9 mouse cellular contexts compared by ENCODE assay signal in genomic region chr11:3921281-3921850, GRCm38 (mm10). TPM values are rescaled to one million over a fixed set of nuclear protein-coding genes. Genes with fewer than 3 reads are reported as not detected.
DNase-seq lines count a peak whose midpoint lies in the region; ATAC-seq and TF ChIP-seq lines count a peak whose summit lies in the region.
"Had no signal": no experiment of that assay in that cellular context is flagged by ENCODE, and none has a peak within 500 bp of the region (broad histone marks: within the 10 kb centered on the region; RNA-seq: fewer than 3 reads in every experiment).

No protein-coding gene starts in this region.

- H3K4me3 ChIP-seq in midbrain, embryonic 14.5 days (replicated peaks; ENCODE audit: low read depth, low read length): no peak overlapping the region
- no peak overlapping the region for H3K4me3 ChIP-seq in midbrain, embryonic 16.5 days (ENCODE audit: low read depth, low read length)
- no peak overlapping the region for H3K4me3 ChIP-seq in cortical plate, adult 2 months (ENCODE audit: insufficient read depth, low read length)
- no peak overlapping the region for H3K4me3 ChIP-seq in liver, adult 2 months (ENCODE audit: insufficient read depth, low read depth, low read length)

- no peaks in the 10 kb centered on the region for H3K9me3 ChIP-seq in midbrain, embryonic 14.5 days (ENCODE audit: control insufficient read depth, low read length)
- no peaks in the 10 kb centered on the region for H3K9me3 ChIP-seq in midbrain, embryonic 16.5 days (replicated peaks; ENCODE audit: control insufficient read depth, low read length, poor library complexity, severe bottlenecking)

- no peak overlapping the region for H3K9ac ChIP-seq in midbrain, embryonic 14.5 days (replicated peaks; ENCODE audit: low read length)
- H3K9ac ChIP-seq in midbrain, embryonic 16.5 days (ENCODE audit: low read depth, low read length): no peak overlapping the region
- H3K9ac ChIP-seq in liver, adult 2 months (ENCODE audit: low read depth, low read length): no peak overlapping the region

- ATAC-seq in midbrain, embryonic 14.5 days (ENCODE audit: low FRiP score, low TSS enrichment): no peak
- ATAC-seq in midbrain, embryonic 16.5 days: no peak

- intact Hi-C loops in heart, postnatal 10 days (cut with DNase I): no loop called here

- WGBS in midbrain, embryonic 14.5 days: 26% methylated on average over 8 of the region's 8 CpGs
- 21% methylated on average over 8 of the region's 8 CpGs for WGBS in midbrain, embryonic 16.5 days
- 76% methylated on average over 8 of the region's 8 CpGs for WGBS in liver, adult 2 months

- no peak for TF ChIP-seq POLR2A in cortical plate, adult 2 months (IDR thresholded peaks at IDR 0.05; ENCODE audit: extremely low read depth, insufficient read depth, low read length)
- TF ChIP-seq POLR2A in liver, adult 2 months (IDR thresholded peaks at IDR 0.05; ENCODE audit: extremely low read depth, insufficient read depth, low read length): no peak

- H3K36me3 ChIP-seq in midbrain, embryonic 14.5 days (ENCODE audit: control insufficient read depth, insufficient read depth, low read length): peaks cover 5% of the 10 kb centered on the region; the same call in 1 of the 2 replicates
- no peaks in the 10 kb centered on the region for H3K36me3 ChIP-seq in midbrain, embryonic 16.5 days (ENCODE audit: control insufficient read depth, insufficient read depth, low read length)
- H3K36me3 ChIP-seq in liver, adult 2 months (ENCODE audit: control insufficient read depth, insufficient read depth, low read length): peaks cover 18% of the 10 kb centered on the region

- no peaks in the 10 kb centered on the region for H3K27me3 ChIP-seq in midbrain, embryonic 14.5 days (ENCODE audit: control insufficient read depth, insufficient read depth, low read length)
- no peaks in the 10 kb centered on the region for H3K27me3 ChIP-seq in midbrain, embryonic 16.5 days (ENCODE audit: control insufficient read depth, insufficient read depth, low read depth, low read length)
- H3K27me3 ChIP-seq in liver, adult 2 months (ENCODE audit: control insufficient read depth, insufficient read depth, low read length): no peaks in the 10 kb centered on the region

- H3K27ac ChIP-seq in midbrain, embryonic 14.5 days (replicated peaks; ENCODE audit: low read depth, low read length): no peak overlapping the region
- no peak overlapping the region for H3K27ac ChIP-seq in midbrain, embryonic 16.5 days (ENCODE audit: low read length)
- H3K27ac ChIP-seq in cortical plate, adult 2 months (ENCODE audit: insufficient read depth, low read length): no peak overlapping the region
- H3K27ac ChIP-seq in liver, adult 2 months (replicated peaks; ENCODE audit: insufficient read depth, low read depth, low read length): no peak overlapping the region

- TF ChIP-seq CTCF in cortical plate, adult 2 months (IDR thresholded peaks at IDR 0.05; ENCODE audit: extremely low read depth, insufficient read depth, low read length): peak; percentile 92
- peak; percentile 81 for TF ChIP-seq CTCF in liver, adult 2 months (IDR thresholded peaks at IDR 0.05; ENCODE audit: low read depth, low read length)

- no peak overlapping the region for H3K4me2 ChIP-seq in midbrain, embryonic 14.5 days (ENCODE audit: low read length)
- no peak overlapping the region for H3K4me2 ChIP-seq in midbrain, embryonic 16.5 days (ENCODE audit: low read length)

- DNase-seq in midbrain, embryonic 14.5 days: peak; percentile 83
- DNase-seq in WW6 (ENCODE audit: low read depth, low spot score): peak; percentile 52
- DNase-seq in heart, postnatal 10 days: peak; percentile 40 to 59
- peak; percentile 20 for DNase-seq in liver, adult 2 months (ENCODE audit: extremely low read depth, low read depth, low spot score)
- DNase-seq in retina, embryonic 14.5 days (ENCODE audit: low spot score): peak; percentile 78
- DNase-seq in urinary bladder, adult 18-20 months (ENCODE audit: low spot score in 2 of 2): no peak

- H3K79me2 ChIP-seq in liver, adult 2 months (ENCODE audit: control insufficient read depth, insufficient read depth, low read length): no peaks in the 10 kb centered on the region

- no peaks in the 10 kb centered on the region for H3K4me1 ChIP-seq in midbrain, embryonic 14.5 days (ENCODE audit: control insufficient read depth, insufficient read depth, low read length)
- no peaks in the 10 kb centered on the region for H3K4me1 ChIP-seq in midbrain, embryonic 16.5 days (ENCODE audit: control insufficient read depth, insufficient read depth, low read length)
- no peaks in the 10 kb centered on the region for H3K4me1 ChIP-seq in cortical plate, adult 2 months (ENCODE audit: control insufficient read depth, insufficient read depth, low read length)
- no peaks in the 10 kb centered on the region for H3K4me1 ChIP-seq in liver, adult 2 months (ENCODE audit: control insufficient read depth, insufficient read depth, low read length)

RNA-seq across cellular contexts. Expression of gene Slc35e4, which starts 6.9 kb away (rescaled TPM):
- 10.8 and 14.5 TPM in 2 replicates for polyA plus RNA-seq in midbrain, embryonic 14.5 days (2014; fragmentation: Nextera tagmentation; extraction: Ambion mirVana)
- polyA plus RNA-seq in midbrain, embryonic 16.5 days (2015; fragmentation: Nextera tagmentation; extraction: Ambion mirVana): 17.4 and 20.7 TPM in 2 replicates
- polyA plus RNA-seq in cortical plate, adult 2 months (2012; rRNA removed): 20.7 and 21.7 TPM in 2 replicates
- total RNA-seq in heart, postnatal 10 days (2021): 1 to 10 TPM; 4.3 to 4.7 TPM
- total RNA-seq in liver, adult 2 months (2014; rRNA removed): 0.18 and 0.34 TPM in 2 replicates
- 0.27 and 0.46 TPM in 2 replicates for polyA plus RNA-seq in liver, adult 2 months (2012; rRNA removed)

RNA-seq across cellular contexts. Expression of gene Tcn2, which starts 10.6 kb away (rescaled TPM):
- 11.7 and 21.2 TPM in 2 replicates for polyA plus RNA-seq in midbrain, embryonic 14.5 days (2014; fragmentation: Nextera tagmentation; extraction: Ambion mirVana)
- polyA plus RNA-seq in midbrain, embryonic 16.5 days (2015; fragmentation: Nextera tagmentation; extraction: Ambion mirVana): 19.5 and 20.8 TPM in 2 replicates
- 32.0 and 33.7 TPM in 2 replicates for polyA plus RNA-seq in cortical plate, adult 2 months (2012; rRNA removed)
- 10 to 100 TPM; 50.3 to 50.9 TPM for total RNA-seq in heart, postnatal 10 days (2021)
- total RNA-seq in liver, adult 2 months (2014; rRNA removed): 101 and 110 TPM in 2 replicates
- polyA plus RNA-seq in liver, adult 2 months (2012; rRNA removed): 211 and 236 TPM in 2 replicates

RNA-seq across cellular contexts. Expression of gene Dusp18, which starts 26.3 kb away (rescaled TPM):
- 33.7 and 38.1 TPM in 2 replicates for polyA plus RNA-seq in midbrain, embryonic 14.5 days (2014; fragmentation: Nextera tagmentation; extraction: Ambion mirVana)
- polyA plus RNA-seq in midbrain, embryonic 16.5 days (2015; fragmentation: Nextera tagmentation; extraction: Ambion mirVana): 43.5 and 48.4 TPM in 2 replicates
- 19.3 and 19.4 TPM in 2 replicates for polyA plus RNA-seq in cortical plate, adult 2 months (2012; rRNA removed)
- 10 to 100 TPM; 30.3 to 41.9 TPM for total RNA-seq in heart, postnatal 10 days (2021)
- under 0.01 and 0.07 TPM in 2 replicates for total RNA-seq in liver, adult 2 months (2014; rRNA removed)
- 0.05 TPM in 2 replicates for polyA plus RNA-seq in liver, adult 2 months (2012; rRNA removed)

RNA-seq across cellular contexts. Expression of gene 4921536K21Rik, which starts 26.5 kb away (rescaled TPM):
- polyA plus RNA-seq in midbrain, embryonic 14.5 days (2014; fragmentation: Nextera tagmentation; extraction: Ambion mirVana): 0.35 TPM in 1 of 2 replicates, not detected in the other
- polyA plus RNA-seq in midbrain, embryonic 16.5 days (2015; fragmentation: Nextera tagmentation; extraction: Ambion mirVana): 0.80 and 0.87 TPM in 2 replicates
- 0.25 and 0.29 TPM in 2 replicates for polyA plus RNA-seq in cortical plate, adult 2 months (2012; rRNA removed)
- total RNA-seq in heart, postnatal 10 days (2021): under 1 TPM; 0.32 to 0.38 TPM
- not detected in 2 replicates for total RNA-seq in liver, adult 2 months (2014; rRNA removed)
- polyA plus RNA-seq in liver, adult 2 months (2012; rRNA removed): not detected in 2 replicates
- polyA plus RNA-seq: heart, embryonic 14.5 days had no signal

RNA-seq across cellular contexts. Expression of gene Pes1, which starts 42.4 kb away (rescaled TPM):
- 39.2 and 54.4 TPM in 2 replicates for polyA plus RNA-seq in midbrain, embryonic 14.5 days (2014; fragmentation: Nextera tagmentation; extraction: Ambion mirVana)
- polyA plus RNA-seq in midbrain, embryonic 16.5 days (2015; fragmentation: Nextera tagmentation; extraction: Ambion mirVana): 59.1 and 61.5 TPM in 2 replicates
- polyA plus RNA-seq in cortical plate, adult 2 months (2012; rRNA removed): 34.4 and 34.6 TPM in 2 replicates
- total RNA-seq in heart, postnatal 10 days (2021): 10 to 100 TPM; 31.8 to 34.0 TPM
- total RNA-seq in liver, adult 2 months (2014; rRNA removed): 17.9 and 20.8 TPM in 2 replicates
- polyA plus RNA-seq in liver, adult 2 months (2012; rRNA removed): 17.9 and 22.2 TPM in 2 replicates

Comparison
In these comparisons a context has a peak if more than half of its experiments do, and no peak if none do; other contexts are left out.
1. DNase-seq: peak in midbrain, embryonic 14.5 days (single experiment), WW6 (single experiment), heart, postnatal 10 days (2 of 2), liver, adult 2 months (single experiment) and retina, embryonic 14.5 days (single experiment); none in urinary bladder, adult 18-20 months (0 of 2).
2. RNA of gene Dusp18, which starts 26.3 kb away (polyA plus RNA-seq): 43.5 to 48.4 TPM in midbrain, embryonic 16.5 days, 33.7 to 38.1 TPM in midbrain, embryonic 14.5 days and 19.3 to 19.4 TPM in cortical plate, adult 2 months; 0.05 TPM in liver, adult 2 months; every median in the first group is over 10 times any median in the second.